7 mouse cellular contexts compared by ENCODE assay signal in the genomic region with DNA sequence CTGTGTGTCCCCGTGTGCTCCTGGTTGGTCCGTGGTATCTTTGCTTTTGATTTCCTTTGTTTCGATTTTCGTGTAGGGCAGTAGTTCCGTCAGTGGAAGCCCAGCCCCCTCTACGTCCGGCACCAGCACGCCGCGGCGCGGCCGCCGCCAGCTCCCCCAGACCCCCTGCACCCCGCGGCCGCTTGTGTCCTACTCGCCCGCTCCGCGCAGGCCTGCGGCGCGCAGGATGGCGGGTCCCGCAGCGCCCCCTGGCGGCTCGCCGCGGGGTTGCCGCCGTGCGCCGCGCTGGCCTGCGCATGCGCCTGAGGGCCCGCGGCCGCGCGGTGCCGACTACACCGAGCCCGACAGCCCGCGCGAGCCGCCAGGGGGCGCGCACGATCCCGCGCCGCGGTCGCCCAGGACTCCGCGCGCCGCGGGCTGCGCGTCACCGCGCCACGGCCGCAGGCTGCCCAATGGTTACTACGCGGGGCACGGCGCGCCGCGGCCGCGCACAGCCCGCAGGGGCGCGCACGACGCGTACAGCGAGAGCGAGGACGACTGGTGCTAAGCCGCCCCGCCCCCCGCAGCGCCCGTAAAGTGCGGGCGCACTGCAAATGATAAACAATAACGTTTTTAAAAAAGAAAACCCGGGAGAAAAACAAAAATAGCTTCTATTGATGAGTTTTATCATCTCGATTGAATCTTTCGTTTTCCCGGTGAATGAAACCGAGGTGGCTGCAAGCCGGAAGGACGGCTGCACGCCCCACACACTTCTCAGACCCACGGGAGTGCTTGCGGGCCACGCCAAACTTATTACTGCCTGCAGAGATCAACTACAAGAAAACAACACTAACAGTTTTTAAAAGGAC. TPM values are rescaled to one million over a fixed set of nuclear protein-coding genes. Genes with fewer than 3 reads are reported as not detected.
A peak's percentile ranks its signal among the peaks of the same experiment; 100 is the strongest.
DNase-seq lines count a peak whose midpoint lies in the region; ATAC-seq lines count a peak whose summit lies in the region.

No protein-coding gene starts in this region.

- H3K27ac ChIP-seq in embryonic facial prominence, embryonic 11.5 days (replicated peaks; ENCODE audit: low read depth, low read length) = peak overlapping the region; percentile 95
- peak overlapping the region; percentile 95 for H3K27ac ChIP-seq in limb, embryonic 10.5 days
- peak overlapping the region; percentile 92 for H3K27ac ChIP-seq in midbrain, embryonic 12.5 days (replicated peaks)

- peaks cover 2% of the 10 kb centered on the region for H3K4me1 ChIP-seq in embryonic facial prominence, embryonic 11.5 days (ENCODE audit: control insufficient read depth, insufficient read depth, low read length)
- peaks cover 63% of the 10 kb centered on the region for H3K4me1 ChIP-seq in limb, embryonic 10.5 days
- peaks cover 32% of the 10 kb centered on the region for H3K4me1 ChIP-seq in midbrain, embryonic 12.5 days

- no peaks in the 10 kb centered on the region for H3K9me3 ChIP-seq in embryonic facial prominence, embryonic 11.5 days (replicated peaks; ENCODE audit: control insufficient read depth, low read length)
- H3K9me3 ChIP-seq in limb, embryonic 10.5 days (replicated peaks) = no peaks in the 10 kb centered on the region
- no peaks in the 10 kb centered on the region for H3K9me3 ChIP-seq in midbrain, embryonic 12.5 days

- H3K4me2 ChIP-seq in embryonic facial prominence, embryonic 11.5 days (ENCODE audit: low read depth, low read length) = peak overlapping the region; percentile 89
- peak overlapping the region; percentile 79 for H3K4me2 ChIP-seq in midbrain, embryonic 12.5 days (replicated peaks)

- no peaks in the 10 kb centered on the region for H3K27me3 ChIP-seq in embryonic facial prominence, embryonic 11.5 days (ENCODE audit: control insufficient read depth, insufficient read depth, low read length)
- peaks cover 8% of the 10 kb centered on the region; the same call in 1 of the 2 replicates for H3K27me3 ChIP-seq in limb, embryonic 10.5 days (ENCODE audit: low read depth, poor library complexity, severe bottlenecking)
- H3K27me3 ChIP-seq in midbrain, embryonic 12.5 days = no peaks in the 10 kb centered on the region; the same call in 1 of the 2 replicates

- no peaks in the 10 kb centered on the region for H3K36me3 ChIP-seq in embryonic facial prominence, embryonic 11.5 days (replicated peaks; ENCODE audit: control insufficient read depth, insufficient read depth, low read depth, low read length)
- no peaks in the 10 kb centered on the region for H3K36me3 ChIP-seq in limb, embryonic 10.5 days
- H3K36me3 ChIP-seq in midbrain, embryonic 12.5 days = no peaks in the 10 kb centered on the region

- WGBS in embryonic facial prominence, embryonic 11.5 days = under 1% methylated on average over 106 of the region's 106 CpGs
- under 1% methylated on average over 106 of the region's 106 CpGs for WGBS in limb, embryonic 10.5 days
- WGBS in midbrain, embryonic 12.5 days = under 1% methylated on average over 94 of the region's 106 CpGs

- H3K4me3 ChIP-seq in embryonic facial prominence, embryonic 11.5 days (ENCODE audit: low read depth, low read length) = peak overlapping the region; percentile 57
- H3K4me3 ChIP-seq in limb, embryonic 10.5 days = peak overlapping the region; percentile 65
- peak overlapping the region; percentile 58 for H3K4me3 ChIP-seq in midbrain, embryonic 12.5 days

- peak overlapping the region; percentile 82 for H3K9ac ChIP-seq in embryonic facial prominence, embryonic 11.5 days (replicated peaks; ENCODE audit: low read length)
- H3K9ac ChIP-seq in midbrain, embryonic 12.5 days (replicated peaks) = peak overlapping the region; percentile 80

- ATAC-seq in embryonic facial prominence, embryonic 11.5 days (replicated peaks; ENCODE audit: insufficient number of reproducible peaks, low FRiP score, low TSS enrichment, low read depth) = peak; percentile 90
- peak; percentile 89 for ATAC-seq in midbrain, embryonic 12.5 days (ENCODE audit: low FRiP score, low read depth)

- peak; percentile 96 for DNase-seq in adrenal gland, postnatal 14 days
- DNase-seq in embryonic facial prominence, embryonic 11.5 days (ENCODE audit: low spot score) = peak; percentile 96
- DNase-seq in heart, adult 11 months = peak; percentile 100
- peak; percentile 96 for DNase-seq in kidney, adult 18-20 months
- peak; percentile 95 for DNase-seq in limb, embryonic 10.5 days (ENCODE audit: low spot score)
- DNase-seq in skeletal muscle tissue, adult 2 months (ENCODE audit: low read depth, low spot score) = peak; percentile 93

RNA-seq across cellular contexts. Expression of gene Ier2, which starts 23.3 kb away (rescaled TPM):
- 45.5 and 55.7 TPM in 2 replicates for total RNA-seq in adrenal gland, postnatal 14 days (2021)
- 86.9 and 89.6 TPM in 2 replicates for polyA plus RNA-seq in embryonic facial prominence, embryonic 11.5 days (2014; fragmentation: Nextera tagmentation; extraction: Ambion mirVana)
- 199 and 229 TPM in 2 replicates for polyA plus RNA-seq in limb, embryonic 10.5 days (2016; fragmentation: Nextera tagmentation; extraction: Ambion mirVana)
- 47.1 and 47.4 TPM in 2 replicates for polyA plus RNA-seq in midbrain, embryonic 12.5 days (2016; fragmentation: Nextera tagmentation; extraction: Ambion mirVana)

RNA-seq across cellular contexts. Expression of gene Trmt1, which starts 46.7 kb away (rescaled TPM):
- total RNA-seq in adrenal gland, postnatal 14 days (2021) = 62.2 and 67.9 TPM in 2 replicates
- polyA plus RNA-seq in embryonic facial prominence, embryonic 11.5 days (2014; fragmentation: Nextera tagmentation; extraction: Ambion mirVana) = 61.5 and 64.7 TPM in 2 replicates
- 71.7 and 79.3 TPM in 2 replicates for polyA plus RNA-seq in limb, embryonic 10.5 days (2016; fragmentation: Nextera tagmentation; extraction: Ambion mirVana)
- 53.6 and 58.8 TPM in 2 replicates for polyA plus RNA-seq in midbrain, embryonic 12.5 days (2016; fragmentation: Nextera tagmentation; extraction: Ambion mirVana)

RNA-seq across cellular contexts. Expression of gene Nacc1, which starts 48.3 kb away (rescaled TPM):
- 68.3 and 68.8 TPM in 2 replicates for total RNA-seq in adrenal gland, postnatal 14 days (2021)
- 21.0 and 21.1 TPM in 2 replicates for polyA plus RNA-seq in embryonic facial prominence, embryonic 11.5 days (2014; fragmentation: Nextera tagmentation; extraction: Ambion mirVana)
- 31.7 and 32.0 TPM in 2 replicates for polyA plus RNA-seq in limb, embryonic 10.5 days (2016; fragmentation: Nextera tagmentation; extraction: Ambion mirVana)
- polyA plus RNA-seq in midbrain, embryonic 12.5 days (2016; fragmentation: Nextera tagmentation; extraction: Ambion mirVana) = 20.8 and 25.0 TPM in 2 replicates

Comparison
In these comparisons a context has a peak if more than half of its experiments do, and no peak if none do; other contexts are left out.
1. Peak in every context shown above with its lines: DNase-seq, ATAC-seq, H3K4me3 ChIP-seq and H3K27ac ChIP-seq.